Mouse (Mus musculus) left cerebral cortex, postnatal 10 days (tissue): ENCODE results near the gene Trf. TPM values are rescaled to one million over a fixed set of nuclear protein-coding genes. Genes with fewer than 3 reads are reported as not detected.
A peak's percentile ranks its signal among the peaks of the same experiment; 100 is the strongest.

ENCODE experiments used
- DNase-seq, 2 experiments: peaks; one replicate each; pipeline ENCODE4 v3.0.0; 2021 to 2022; ENCODE audit warnings: low spot score in 2 of 2, mixed read lengths in 1 of 2; ENCODE audit errors: extremely low spot score in 1 of 2
- intact Hi-C: fragments of 180-260 bp; cut with DNase I; formaldehyde crosslinking; loops from one replicate; pipeline ENCODE4 v1.15.1; 2025
- total RNA-seq, 2 experiments: library from RNA; stranded (reverse); gene quantifications; 2 replicates each; pipeline ENCODE4 v1.2.3; 2021

Gene Trf
- total RNA-seq: 10 to 100 TPM; 13.7 to 19.2 TPM

DNA sequence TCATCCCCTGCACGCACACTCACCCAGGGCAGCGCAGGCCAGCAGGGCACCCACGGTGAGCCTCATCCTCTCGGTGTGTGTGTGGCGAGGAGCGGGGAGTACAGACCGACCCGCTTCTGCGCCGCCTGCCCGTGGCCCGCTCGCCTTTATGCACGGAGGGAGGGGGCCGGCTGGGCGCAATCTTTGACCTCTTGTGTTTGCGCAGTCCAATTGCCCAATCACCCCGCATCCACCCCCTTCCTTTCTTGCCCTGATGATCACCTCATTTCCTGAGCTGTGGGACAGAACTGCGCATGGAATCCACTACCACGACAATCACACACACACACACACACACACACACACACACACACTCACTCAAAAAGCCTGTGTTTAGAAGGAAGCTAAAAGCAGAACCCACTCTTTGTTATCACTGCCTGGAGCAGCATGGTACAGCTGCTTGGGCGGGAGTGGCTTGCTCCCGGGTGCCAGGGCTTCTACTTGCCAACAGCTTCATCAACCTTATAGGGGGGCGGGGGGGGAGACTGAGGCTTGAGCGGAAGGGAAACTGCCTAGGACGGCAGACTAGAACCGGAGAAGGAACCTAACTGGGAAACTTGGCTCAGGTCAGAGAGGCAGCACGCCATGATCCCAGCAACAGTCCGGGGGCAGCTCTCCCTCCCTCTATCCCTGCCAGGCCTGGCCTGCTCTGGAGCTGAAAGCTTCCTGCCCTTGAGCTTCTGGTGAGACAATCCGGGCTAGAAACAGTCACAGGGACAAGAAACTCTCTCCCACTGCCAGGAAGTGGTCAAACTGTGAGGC, at the start of gene Trf, which contains the start of gene Gm20425:
Gene Trf, minus strand, starts transcription at position 294 of the 801 bp plus-strand sequence.
Gene Gm20425, minus strand, starts transcription at position 157 of the 801 bp plus-strand sequence.
- intact Hi-C loops: no loop called here
- DNase-seq: peak; percentile 34 to 69

DNA sequence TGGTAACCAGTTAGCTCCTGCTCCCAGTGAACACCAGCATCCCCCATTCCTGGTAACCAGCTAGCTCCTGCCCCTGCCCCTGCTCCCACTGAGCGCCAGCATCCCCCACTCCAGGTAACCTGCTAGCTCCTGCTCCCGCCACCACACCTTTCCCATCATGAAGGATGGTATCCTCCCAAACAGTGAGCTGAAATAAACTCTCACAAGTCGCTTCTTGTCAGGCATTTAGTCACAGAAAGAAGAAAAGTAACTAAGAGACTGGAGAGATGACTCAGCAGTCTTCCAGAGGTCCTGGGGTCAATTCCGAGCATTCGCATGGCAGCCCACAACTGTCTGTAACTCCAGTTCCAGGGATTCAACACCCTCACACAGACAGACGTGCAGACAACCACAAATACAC, 46.6 kb upstream of the Trf start:
- intact Hi-C loops: no loop called here
- DNase-seq: peak in 1 of 2 experiments; percentile 1

DNA sequence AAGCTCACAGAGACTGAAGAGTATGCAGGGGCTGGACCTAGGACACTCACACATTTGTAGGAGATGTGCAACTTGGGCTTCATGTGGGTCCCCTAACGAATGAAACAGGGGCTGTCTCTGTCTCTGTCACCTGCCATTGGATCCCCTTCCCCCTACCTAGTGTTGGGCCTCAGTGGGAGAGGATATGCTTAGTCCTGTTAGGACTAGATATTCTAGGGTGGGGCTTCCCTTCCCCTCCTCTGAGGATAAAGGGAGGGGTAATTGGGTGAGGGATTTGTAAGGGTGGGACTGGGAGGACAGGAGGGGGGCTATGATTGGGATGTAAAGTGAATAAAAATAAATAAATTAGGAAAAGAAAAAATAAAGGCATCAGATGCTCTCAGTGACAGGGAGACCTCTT, 45.4 kb upstream of the Trf start:
- intact Hi-C loops: no loop called here
- no peak for DNase-seq

DNA sequence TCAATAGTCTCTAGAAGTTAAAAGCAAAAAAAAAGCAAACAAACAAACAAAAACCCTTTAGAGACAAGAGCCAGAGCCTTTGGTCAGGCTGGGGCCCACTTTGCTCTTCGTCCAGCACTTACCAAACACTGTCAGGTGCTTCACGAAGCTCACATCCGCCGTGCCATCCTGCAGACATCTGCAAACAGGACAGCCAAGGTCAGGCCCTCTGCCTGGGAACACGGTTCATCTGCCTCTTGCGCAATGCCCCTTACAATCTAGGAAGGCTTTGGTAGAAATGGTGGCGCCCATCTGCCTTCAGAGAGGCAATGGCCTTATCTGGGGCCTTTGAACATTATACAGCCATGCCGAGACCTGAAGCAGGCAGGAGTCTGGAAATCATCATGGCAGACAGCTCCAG, 44.6 kb upstream of the Trf start:
- DNase-seq: no peak
- intact Hi-C loops: no loop called here

DNA sequence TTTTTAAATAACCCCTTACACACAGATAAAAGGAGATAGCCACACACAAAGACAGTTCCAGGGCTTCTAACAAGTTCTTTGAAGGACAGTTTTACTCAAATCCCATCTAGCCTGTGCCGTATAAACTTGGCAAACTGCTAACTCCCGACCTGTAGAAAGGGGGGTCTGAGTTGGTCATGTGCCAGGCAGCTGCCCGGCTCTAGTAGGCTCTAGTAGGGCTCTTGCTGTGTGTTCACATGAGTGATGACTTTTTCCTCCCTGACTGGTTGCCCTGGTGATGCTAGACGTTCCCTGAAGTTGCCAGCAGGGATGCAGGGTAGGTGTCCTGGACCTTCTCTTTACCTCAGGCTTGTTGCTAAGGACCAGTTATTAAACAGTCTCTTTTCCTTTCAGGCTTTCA, 40.9 kb upstream of the Trf start:
- DNase-seq: no peak
- intact Hi-C loops: no loop called here

DNA sequence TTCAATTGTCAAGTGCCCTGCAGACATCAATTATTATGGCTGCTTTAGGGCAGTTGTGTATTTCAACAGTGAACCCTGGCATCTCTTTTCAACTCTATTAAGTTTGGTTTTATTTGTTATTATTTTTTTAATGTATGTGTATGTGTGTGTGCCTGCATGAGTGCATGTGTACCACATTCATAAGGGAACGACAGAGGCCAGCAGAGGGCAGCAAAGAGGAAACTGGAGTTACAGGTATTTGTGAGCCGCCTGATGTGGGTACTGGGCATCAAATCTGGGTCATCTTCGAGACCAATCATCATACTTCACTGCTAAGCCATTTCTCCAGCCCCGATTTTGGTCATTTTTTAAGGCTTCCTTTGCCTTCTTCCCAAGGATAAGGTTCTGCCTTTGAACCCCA, 35.5 kb upstream of the Trf start:
- intact Hi-C loops: no loop called here
- DNase-seq: no peak

- DNase-seq: no peak
- intact Hi-C loops: no loop called here
These were observed 22.7 kb upstream of the Trf start for GRCm38 (mm10) chr9:103252906-103253305.

GRCm38 (mm10) chr9:103248618-103249017, 18.4 kb upstream of the Trf start:
- DNase-seq: no peak
- intact Hi-C loops: no loop called here

DNA sequence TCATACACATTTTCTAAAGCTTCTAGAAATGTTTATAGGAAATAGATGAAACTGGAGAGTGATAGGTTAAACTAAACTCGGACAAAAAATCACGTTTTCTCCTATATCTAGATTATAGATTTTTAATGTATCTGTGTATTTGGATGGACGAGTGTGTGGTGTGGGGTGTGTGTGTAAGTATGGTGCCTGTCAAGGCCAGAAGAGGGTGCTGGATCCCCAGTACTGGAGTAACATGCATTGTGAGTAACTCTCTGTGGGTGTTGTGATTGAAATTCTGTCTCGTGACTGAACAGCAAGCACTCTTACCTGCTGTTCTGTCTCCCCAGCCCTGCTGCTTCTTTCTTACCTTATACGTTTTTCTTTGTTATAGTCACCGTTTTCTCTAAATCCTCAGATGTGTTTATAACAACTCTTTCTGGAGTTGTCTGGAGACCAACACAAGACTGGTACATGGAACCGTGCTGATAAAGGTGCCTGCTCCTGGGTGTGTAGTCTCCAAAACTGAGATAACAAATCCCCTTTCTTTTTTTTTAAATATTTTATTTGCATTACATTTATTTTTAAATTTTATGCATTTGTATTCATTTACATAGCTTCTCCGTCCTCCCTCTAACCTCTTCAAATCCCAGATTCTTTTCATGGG, 16.4 kb upstream of the Trf start:
- intact Hi-C loops: no loop called here
- DNase-seq: no peak

- intact Hi-C loops: no loop called here
These were observed 13.4 kb upstream of the Trf start for GRCm38 (mm10) chr9:103243640-103244039.

DNA sequence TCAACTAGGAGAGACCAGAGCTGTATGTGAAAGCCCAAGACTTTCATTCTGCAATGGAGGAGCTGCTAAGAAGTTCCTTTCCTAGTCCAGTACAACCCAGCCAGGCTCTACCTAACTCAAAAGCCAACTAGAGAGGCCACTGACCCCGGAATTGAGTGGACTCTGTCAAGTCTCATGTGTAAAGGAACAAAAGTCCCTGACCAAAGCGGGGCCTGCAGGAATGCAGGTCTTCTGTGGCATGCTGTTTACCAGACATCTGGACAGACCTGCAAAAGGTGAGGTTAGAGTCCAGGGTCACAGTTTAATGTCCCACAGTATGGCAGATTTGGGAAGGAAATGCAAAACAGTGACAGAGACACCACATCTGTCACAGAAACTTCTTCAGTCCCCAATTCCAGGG, 11.0 kb upstream of the Trf start:
- no peak for DNase-seq
- intact Hi-C loops: no loop called here

More at GRCm38 (mm10) chr9:103243640-103244039, 13.4 kb upstream of the Trf start:
- DNase-seq: no peak

GRCm38 (mm10) chr9:103239471-103239870, 9.2 kb upstream of the Trf start:
- no peak for DNase-seq
- intact Hi-C loops: no loop called here

- intact Hi-C loops: no loop called here
- no peak for DNase-seq
These were observed 4.4 kb upstream of the Trf start for GRCm38 (mm10) chr9:103234565-103235165.

DNA sequence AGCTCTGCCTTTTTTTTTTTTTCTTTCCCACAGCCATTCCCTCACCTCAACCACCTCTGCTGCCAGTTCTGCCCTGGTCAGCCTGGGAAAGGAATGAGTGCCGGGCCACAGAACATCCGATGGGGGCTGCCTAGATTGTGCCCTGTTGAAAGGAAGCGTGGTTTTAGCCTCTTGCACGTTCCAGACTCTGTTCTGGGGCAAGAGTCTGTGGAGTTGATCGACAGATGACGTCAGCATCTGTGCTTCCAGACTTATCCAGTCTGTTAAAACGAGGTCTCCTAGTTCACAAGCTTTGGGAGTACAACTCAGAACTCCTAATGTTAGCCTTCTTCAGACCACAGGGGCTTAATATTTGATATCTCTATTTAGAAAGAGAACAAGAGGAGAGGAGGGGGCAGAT, 3.8 kb upstream of the Trf start:
- intact Hi-C loops: no loop called here
- DNase-seq: no peak

- peak in 1 of 2 experiments; percentile 63 for DNase-seq
- intact Hi-C loops: no loop called here
These were observed 2.8 kb upstream of the Trf start for GRCm38 (mm10) chr9:103233006-103233395.

DNA sequence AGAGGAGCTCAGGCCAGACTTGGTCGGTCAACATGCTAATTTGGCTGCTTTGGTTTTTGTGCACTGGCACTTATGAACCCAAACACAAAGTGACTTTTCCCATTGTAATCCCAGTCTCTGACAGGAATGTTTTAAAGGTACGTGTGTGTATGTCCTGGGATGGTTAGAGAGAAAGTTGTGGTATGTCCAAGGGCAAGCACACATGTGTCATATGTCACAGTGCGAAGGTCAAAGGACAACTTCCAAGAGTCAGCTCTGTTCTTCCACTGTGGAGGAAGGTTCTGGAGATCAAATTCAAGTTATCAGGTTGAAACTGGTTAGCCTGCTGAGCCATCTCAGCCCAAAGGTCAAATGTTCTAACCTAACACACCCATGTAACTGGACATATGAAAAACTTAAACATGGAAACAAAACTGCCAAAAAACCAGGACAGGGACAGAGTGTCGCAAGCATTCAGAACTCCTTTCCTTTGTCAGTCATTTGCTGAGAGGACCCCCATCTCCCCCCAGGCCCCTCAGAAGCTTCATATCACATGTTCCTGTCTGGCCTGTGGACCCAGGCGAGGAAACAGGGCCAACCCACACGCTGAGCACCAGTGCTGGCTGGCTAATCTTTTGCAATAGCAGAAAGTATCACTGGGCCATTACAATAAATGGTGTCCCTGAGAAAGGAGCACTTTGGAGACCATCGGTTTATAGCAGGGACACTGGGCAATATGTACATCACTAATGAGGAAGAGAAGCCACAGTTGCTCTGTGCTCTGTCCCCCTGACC, 2.2 kb upstream of the Trf start:
- DNase-seq: no peak
- intact Hi-C loops: no loop called here

- intact Hi-C loops: loop anchor here (5.0 kb wide), 1 partner anchor 73 kb away; no protein-coding TSS in a partner anchor
These were observed 992 bp downstream of the Trf start for GRCm38 (mm10) chr9:103229037-103229867.

DNA sequence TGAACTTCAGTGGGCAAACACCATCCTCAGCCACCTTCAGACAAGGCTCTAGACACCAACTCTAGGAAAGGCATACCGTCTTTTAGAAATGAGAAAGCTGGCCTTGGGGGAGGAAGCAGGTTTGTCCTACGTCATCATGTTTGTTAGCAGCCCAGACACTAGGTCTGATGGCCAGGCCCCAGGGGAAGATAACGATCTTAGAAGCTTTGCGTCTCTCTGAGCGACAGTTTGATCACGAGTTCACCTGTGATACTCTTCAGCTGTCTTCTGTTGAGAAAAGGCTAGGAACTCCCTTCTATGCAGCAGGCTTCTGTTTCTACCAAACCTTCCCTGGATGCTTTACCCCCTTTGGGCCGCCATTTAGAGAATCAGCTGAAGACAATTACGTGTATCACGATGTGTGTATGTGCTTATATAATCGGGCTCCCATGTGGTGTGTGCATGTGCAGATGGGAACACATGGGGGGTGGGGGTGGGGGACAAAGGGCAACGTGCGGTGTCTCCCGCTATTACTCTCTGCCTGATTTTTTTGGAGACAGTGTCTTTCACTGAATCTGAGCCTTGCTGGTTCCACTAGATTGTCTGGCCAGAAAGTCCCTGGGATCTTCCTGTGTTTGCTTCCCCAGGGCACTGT, 1.8 kb downstream of the Trf start:
- no peak for DNase-seq
- intact Hi-C loops: loop anchor here (5.0 kb wide), 1 partner anchor 74 kb away; no protein-coding TSS in a partner anchor

More at GRCm38 (mm10) chr9:103229037-103229867, 992 bp downstream of the Trf start:
- no peak for DNase-seq
